Mouse (Mus musculus) stomach, embryonic 16.5 days (tissue): ENCODE data around the gene Lsp1. TPM values are rescaled to one million over a fixed set of nuclear protein-coding genes. Genes with fewer than 3 reads are reported as not detected.

Source experiments
- ATAC-seq: fragments of 200-750 bp; cut with Nextera tagmentation; 2 replicates; pipeline ENCODE4 v1.8.0; 2017; ENCODE audit warnings: moderate number of reproducible peaks, moderate TSS enrichment; ENCODE audit not compliant: insufficient read depth, low FRiP score
- H3K27ac ChIP-seq: fragments of 300-500 bp; sonication (generic); 2 replicates; pipeline ENCODE4 v1.5.1; 2014; ENCODE audit warnings: low read length
- H3K27me3 ChIP-seq: fragments of 300-500 bp; sonication (generic); 2 replicates; pipeline ENCODE4 v1.6.1; 2014; ENCODE audit warnings: low read length, control low read depth, mixed read lengths; ENCODE audit not compliant: control insufficient read depth, insufficient read depth
- H3K36me3 ChIP-seq: fragments of 300-500 bp; sonication (generic); 2 replicates; pipeline ENCODE4 v1.6.1; 2014; ENCODE audit warnings: low read length; ENCODE audit not compliant: control insufficient read depth, insufficient read depth
- H3K4me1 ChIP-seq: fragments of 300-500 bp; sonication (generic); 2 replicates; pipeline ENCODE4 v1.6.1; 2014; ENCODE audit warnings: low read length, control low read depth, mixed read lengths; ENCODE audit not compliant: control insufficient read depth, insufficient read depth
- H3K4me2 ChIP-seq: fragments of 300-500 bp; sonication (generic); 2 replicates; pipeline ENCODE4 v1.6.1; 2014; ENCODE audit warnings: low read depth, low read length, mixed read lengths
- H3K4me3 ChIP-seq: fragments of 300-500 bp; sonication (generic); replicated peaks from 2 replicates; pipeline ENCODE4 v1.5.1; 2014; ENCODE audit warnings: mild to moderate bottlenecking, low read length
- H3K9ac ChIP-seq: fragments of 300-500 bp; sonication (generic); 2 replicates; pipeline ENCODE4 v1.6.1; 2014; ENCODE audit warnings: low read length
- H3K9me3 ChIP-seq: fragments of 300-500 bp; sonication (generic); replicated peaks from 2 replicates; pipeline ENCODE4 v1.6.1; 2016; ENCODE audit warnings: low read length, control low read depth; ENCODE audit not compliant: control insufficient read depth
- WGBS: fragments of 180-500 bp; shearing (Covaris S2); extraction: QIAGEN DNeasy Blood & Tissue Kit; methylation state at CpG from one replicate; pipeline ENCODE4 v1.1.7; 2014; 5-methylcytosine and 5-hydroxymethylcytosine counted together
- polyA plus RNA-seq: library from polyadenylated mRNA; unstranded; fragments of >200 nt; fragmentation: Nextera tagmentation; extraction: Ambion mirVana; gene quantifications from 2 replicates; pipeline ENCODE4 v1.2.1, GENCODE M21; 2015

Lsp1 gene
- polyA plus RNA-seq, 1 experiment from 2014 or later = 216 TPM

GRCm38 (mm10) chr7:142483136-142483535, 22.5 kb downstream of the Lsp1 start:
- H3K4me1 ChIP-seq = peaks cover 80% of the 10 kb centered on the region
- H3K27me3 ChIP-seq = no peaks in the 10 kb centered on the region
- WGBS = 30% methylated on average over 11 of the region's 11 CpGs
- H3K36me3 ChIP-seq = peaks cover 5% of the 10 kb centered on the region; the same call in 1 of the 2 replicates
- peak overlapping the region; percentile 65; the same call in 1 of the 2 replicates for H3K4me2 ChIP-seq
- no peaks in the 10 kb centered on the region for H3K9me3 ChIP-seq
- peak; percentile 57 for ATAC-seq
- H3K4me3 ChIP-seq = no peak overlapping the region
- peak overlapping the region; percentile 97 for H3K27ac ChIP-seq
- H3K9ac ChIP-seq = peak overlapping the region; percentile 80

- H3K36me3 ChIP-seq = peaks cover 5% of the 10 kb centered on the region
- H3K27me3 ChIP-seq = no peaks in the 10 kb centered on the region
- 65% methylated on average over 12 of the region's 12 CpGs for WGBS
- H3K9me3 ChIP-seq = no peaks in the 10 kb centered on the region
- no peak overlapping the region for H3K4me2 ChIP-seq
- no peak for ATAC-seq
- peak overlapping the region; percentile 97 for H3K27ac ChIP-seq
- peak overlapping the region; percentile 58 for H3K9ac ChIP-seq
- H3K4me1 ChIP-seq = peaks cover 77% of the 10 kb centered on the region
- no peak overlapping the region for H3K4me3 ChIP-seq
These were observed 24.2 kb downstream of the Lsp1 start for GRCm38 (mm10) chr7:142484780-142485179.

- H3K27me3 ChIP-seq = no peaks in the 10 kb centered on the region
- H3K36me3 ChIP-seq = peaks cover 6% of the 10 kb centered on the region
- 52% methylated on average over 8 of the region's 8 CpGs for WGBS
- no peak overlapping the region for H3K4me2 ChIP-seq
- H3K4me3 ChIP-seq = no peak overlapping the region
- peak overlapping the region; percentile 63 for H3K9ac ChIP-seq
- peaks cover 58% of the 10 kb centered on the region for H3K4me1 ChIP-seq
- H3K9me3 ChIP-seq = no peaks in the 10 kb centered on the region
- no peak for ATAC-seq
- peak overlapping the region; percentile 97 for H3K27ac ChIP-seq
These were observed 26.1 kb downstream of the Lsp1 start for GRCm38 (mm10) chr7:142486751-142487162.

GRCm38 (mm10) chr7:142487341-142487859, 26.8 kb downstream of the Lsp1 start:
- Histone ChIP-seq H3K27me3 (no peaks in the 10 kb centered on the region), H3K9ac (peak overlapping the region; percentile 63), H3K36me3 (peaks cover 9% of the 10 kb centered on the region)

GRCm38 (mm10) chr7:142488053-142488452, 27.4 kb downstream of the Lsp1 start:
- Histone ChIP-seq H3K27me3 (no peaks in the 10 kb centered on the region), H3K4me2 (no peak overlapping the region), H3K9me3 (no peaks in the 10 kb centered on the region), H3K4me3 (no peak overlapping the region), H3K4me1 (peaks cover 45% of the 10 kb centered on the region), H3K9ac (peak overlapping the region; percentile 63), H3K27ac (peak overlapping the region; percentile 97), H3K36me3 (peaks cover 9% of the 10 kb centered on the region)
- no peak for ATAC-seq
- 68% methylated on average over 3 of the region's 3 CpGs for WGBS

More at GRCm38 (mm10) chr7:142487341-142487859, 26.8 kb downstream of the Lsp1 start:
- Histone ChIP-seq H3K4me3 (no peak overlapping the region), H3K4me1 (peaks cover 51% of the 10 kb centered on the region), H3K27ac (peak overlapping the region; percentile 97), H3K4me2 (peak overlapping the region; percentile 7; the same call in 1 of the 2 replicates), H3K9me3 (no peaks in the 10 kb centered on the region)
- ATAC-seq = peak; percentile 33
- 21% methylated on average over 9 of the region's 9 CpGs for WGBS

GRCm38 (mm10) chr7:142493535-142493934, 32.9 kb downstream of the Lsp1 start:
- 37% methylated on average over 8 of the region's 8 CpGs for WGBS
- Histone ChIP-seq H3K9me3 (no peaks in the 10 kb centered on the region), H3K27me3 (no peaks in the 10 kb centered on the region), H3K36me3 (peaks cover 12% of the 10 kb centered on the region), H3K9ac (no peak overlapping the region), H3K4me3 (no peak overlapping the region), H3K4me2 (no peak overlapping the region), H3K27ac (peak overlapping the region; percentile 62), H3K4me1 (0 out of 2 replicates have a peak, but pooled peaks cover 2% of the 10 kb centered on the region)
- no peak for ATAC-seq

- no peak overlapping the region for H3K4me3 ChIP-seq
- no peak overlapping the region; the same call in 1 of the 2 replicates for H3K27ac ChIP-seq
- no peak for ATAC-seq
- no peaks in the 10 kb centered on the region for H3K4me1 ChIP-seq
- H3K9me3 ChIP-seq = no peaks in the 10 kb centered on the region
- WGBS = 83% methylated on average over 3 of the region's 3 CpGs
- peaks cover 12% of the 10 kb centered on the region; the same call in 1 of the 2 replicates for H3K36me3 ChIP-seq
- no peaks in the 10 kb centered on the region for H3K27me3 ChIP-seq
- H3K9ac ChIP-seq = no peak overlapping the region
- H3K4me2 ChIP-seq = no peak overlapping the region
These were observed 35.5 kb downstream of the Lsp1 start for GRCm38 (mm10) chr7:142496158-142496557.

GRCm38 (mm10) chr7:142496800-142497199, 36.2 kb downstream of the Lsp1 start:
- WGBS = 88% methylated on average over 5 of the region's 5 CpGs
- peak overlapping the region; percentile 31 for H3K27ac ChIP-seq
- H3K4me3 ChIP-seq = no peak overlapping the region

GRCm38 (mm10) chr7:142497775-142498174, 37.2 kb downstream of the Lsp1 start:
- Histone ChIP-seq H3K36me3 (peaks cover 8% of the 10 kb centered on the region; the same call in 1 of the 2 replicates), H3K27ac (peak overlapping the region; percentile 18; the same call in 1 of the 2 replicates), H3K9me3 (no peaks in the 10 kb centered on the region), H3K4me2 (no peak overlapping the region), H3K4me1 (no peaks in the 10 kb centered on the region), H3K4me3 (no peak overlapping the region), H3K9ac (no peak overlapping the region), H3K27me3 (no peaks in the 10 kb centered on the region)
- WGBS = 88% methylated on average over 2 of the region's 2 CpGs
- no peak for ATAC-seq

More at GRCm38 (mm10) chr7:142496800-142497199, 36.2 kb downstream of the Lsp1 start:
- Histone ChIP-seq H3K4me2 (no peak overlapping the region), H3K27me3 (no peaks in the 10 kb centered on the region), H3K9me3 (no peaks in the 10 kb centered on the region), H3K4me1 (no peaks in the 10 kb centered on the region), H3K9ac (no peak overlapping the region), H3K36me3 (peaks cover 10% of the 10 kb centered on the region; the same call in 1 of the 2 replicates)
- ATAC-seq = no peak
